Comparison of ENCODE assay signal across 15 mouse cellular contexts in the genomic region with DNA sequence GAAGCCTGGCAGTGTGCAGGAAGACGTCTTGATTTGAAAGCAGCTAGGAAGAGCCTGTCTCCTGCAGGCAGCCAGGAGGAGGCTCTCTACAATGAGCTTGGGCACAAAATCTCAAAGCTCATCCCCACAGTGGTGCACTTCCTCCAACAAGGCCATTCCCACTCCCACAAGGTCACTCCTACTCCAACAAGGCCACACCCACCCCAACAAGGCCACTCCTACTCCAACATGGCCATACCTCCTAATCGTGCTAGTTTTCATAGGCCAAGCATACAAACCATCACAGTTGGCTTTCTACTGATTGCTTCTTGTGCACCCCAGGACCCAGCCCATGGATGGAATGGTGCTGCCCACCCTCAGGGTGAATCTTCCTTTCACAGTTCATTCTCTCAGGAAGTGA.
"Had no signal": no experiment of that assay in that cellular context is flagged by ENCODE, and none has a peak within 500 bp of the region (broad histone marks: within the 10 kb centered on the region; RNA-seq: fewer than 3 reads in every experiment).

No protein-coding gene starts in this region.

- H3K36me3 ChIP-seq: neural tube, embryonic 15.5 days; stomach, embryonic 15.5 days had no signal

- H3K4me1 ChIP-seq: stomach, embryonic 15.5 days had no signal

- H3K4me3 ChIP-seq: neural tube, embryonic 15.5 days; stomach, embryonic 15.5 days had no signal

- H3K9ac ChIP-seq: neural tube, embryonic 15.5 days; stomach, embryonic 15.5 days had no signal

- H3K27ac ChIP-seq: neural tube, embryonic 15.5 days; stomach, embryonic 15.5 days; stomach, postnatal 0 days had no signal

- H3K9me3 ChIP-seq: neural tube, embryonic 15.5 days; stomach, embryonic 15.5 days had no signal

- DNase-seq: retina, postnatal 1 day; right cerebral cortex, adult 18-20 months; right cerebral cortex, postnatal 14 days; right cerebral cortex, postnatal 25 days; right cerebral cortex, postnatal 4 days; spleen, adult 18-20 months; thymus, adult 18-20 months; thymus, adult 2 months; thymus, postnatal 14 days; thymus, postnatal 25 days; thymus, postnatal 36 days; thymus, postnatal 4 days had no signal
